Mouse (Mus musculus) layer of hippocampus, postnatal 36 days (tissue): ENCODE measurements around the gene M1ap. TPM values are rescaled to one million over a fixed set of nuclear protein-coding genes. Genes with fewer than 3 reads are reported as not detected.
A peak's percentile ranks its signal among the peaks of the same experiment; 100 is the strongest.

ENCODE experiments used
- DNase-seq, 2 experiments: peaks; one replicate each; pipeline ENCODE4 v3.0.0; 2022
- total RNA-seq, 2 experiments: library from RNA; stranded (reverse); gene quantifications; 2 replicates each; pipeline ENCODE4 v1.2.3; 2021

The M1ap gene
- total RNA-seq, 2 experiments from 2014 or later = not detected

GRCm38 (mm10) chr6:82939167-82939912, 7.4 kb upstream of the M1ap start, which contains the start of gene Sema4f:
Gene Sema4f, minus strand, starts transcription at chr6:82939769.
- peak; percentile 63 to 66 for DNase-seq

GRCm38 (mm10) chr6:82940765-82941164, 5.9 kb upstream of the M1ap start:
- no peak for DNase-seq

DNA sequence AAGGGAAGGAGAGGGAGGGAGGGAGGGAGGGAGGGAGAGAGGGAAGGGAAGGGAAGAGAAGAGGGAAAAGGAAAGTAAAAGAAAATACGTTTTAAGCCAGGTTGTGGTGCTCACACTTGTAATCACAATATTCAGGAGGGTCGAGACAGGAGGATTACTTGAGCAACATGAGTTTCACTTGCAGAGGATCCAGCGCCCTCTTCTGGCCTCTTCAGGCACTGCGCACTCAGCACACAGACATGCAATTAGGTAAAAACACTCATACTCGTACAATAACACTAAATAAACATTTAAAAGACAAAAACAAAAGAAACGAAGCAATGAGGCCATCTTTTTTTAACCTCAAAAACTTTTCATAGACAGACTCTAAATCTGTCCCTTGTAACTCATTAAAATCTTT, 952 bp upstream of the M1ap start:
- no peak for DNase-seq

GRCm38 (mm10) chr6:82956553-82957251, 10.0 kb downstream of the M1ap start:
- no peak for DNase-seq

GRCm38 (mm10) chr6:82961664-82962063, 15.0 kb downstream of the M1ap start:
- DNase-seq = no peak

DNA sequence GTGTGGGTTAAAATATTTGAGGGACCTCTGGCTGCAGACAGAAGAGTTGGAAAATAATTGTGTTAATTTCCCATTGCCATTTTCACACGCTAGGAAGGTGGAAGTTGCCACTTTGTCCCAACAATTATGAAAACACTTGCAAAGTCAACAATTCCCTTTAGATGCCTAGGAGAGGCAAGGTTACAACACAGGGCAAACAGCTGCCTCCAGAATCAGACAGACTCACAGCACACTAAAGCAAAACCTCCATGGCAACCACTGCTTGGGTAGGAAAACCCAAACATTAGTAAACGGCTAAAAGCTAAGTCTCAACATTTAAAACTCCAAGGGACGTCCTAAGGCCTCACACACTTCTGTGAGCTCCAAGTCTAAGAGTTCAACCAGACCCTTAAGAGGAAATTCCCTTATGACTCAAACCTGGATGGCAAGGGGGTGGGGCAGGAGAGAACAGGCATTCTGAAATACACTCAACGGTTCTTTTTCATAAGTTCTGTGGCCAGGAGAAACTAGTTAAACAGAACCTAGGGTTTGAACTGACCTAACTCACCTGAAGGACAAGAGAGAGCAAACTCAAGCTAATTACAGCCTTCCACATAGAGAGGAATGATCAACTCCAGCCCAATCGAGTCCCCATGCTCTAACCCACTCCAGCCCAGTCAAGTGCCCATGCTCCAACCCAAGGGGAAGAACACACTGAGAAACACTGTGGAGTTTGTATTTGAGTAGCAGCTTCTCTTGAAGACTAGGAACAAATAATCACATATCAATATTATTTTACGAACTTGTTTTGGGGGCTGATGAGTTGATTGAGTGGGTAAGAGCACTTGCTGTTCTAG, 22.8 kb downstream of the M1ap start:
- no peak for DNase-seq

DNA sequence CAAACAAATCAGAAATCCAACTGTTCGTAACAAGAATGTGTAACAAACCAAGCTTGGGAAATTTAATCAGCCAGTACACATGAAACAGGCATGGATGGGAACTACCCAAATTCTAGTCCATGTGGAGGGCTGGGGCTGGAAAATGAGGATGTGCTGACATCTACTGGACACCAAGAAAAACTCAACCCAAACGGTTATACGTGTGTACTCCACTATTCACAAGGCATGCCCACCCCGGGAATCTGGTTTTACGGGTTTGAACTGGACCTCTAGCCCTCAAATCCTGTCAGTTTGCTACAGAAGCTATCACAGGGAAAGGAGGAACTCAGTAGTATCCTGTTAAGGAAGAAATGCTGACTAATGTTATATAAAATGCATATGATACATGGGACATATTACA, 24.3 kb downstream of the M1ap start:
- peak; percentile 40 to 65 for DNase-seq

GRCm38 (mm10) chr6:82987411-82987971, 40.8 kb downstream of the M1ap start:
- no peak for DNase-seq

- DNase-seq = no peak
Observed at GRCm38 (mm10) chr6:82993696-82994095, 47.0 kb downstream of the M1ap start.

DNA sequence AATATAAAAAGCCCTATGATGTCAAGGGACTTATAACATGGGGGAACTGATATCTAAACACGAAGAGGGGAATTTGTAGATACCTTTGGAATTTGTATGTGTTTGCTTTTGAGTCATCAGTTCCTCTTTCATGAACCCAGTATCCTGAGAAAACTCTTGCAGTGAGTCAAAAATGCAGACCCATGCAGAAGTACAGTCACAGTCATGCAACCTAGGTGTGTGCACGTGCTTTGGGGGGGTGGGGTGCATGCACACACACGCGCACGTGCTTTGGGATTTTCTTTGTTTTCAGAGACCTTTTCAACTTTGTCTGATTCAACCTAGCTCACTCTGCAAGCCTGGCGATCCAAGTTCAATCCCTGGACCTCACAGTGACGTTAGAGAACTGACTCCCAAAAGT, 47.7 kb downstream of the M1ap start:
- no peak for DNase-seq

DNA sequence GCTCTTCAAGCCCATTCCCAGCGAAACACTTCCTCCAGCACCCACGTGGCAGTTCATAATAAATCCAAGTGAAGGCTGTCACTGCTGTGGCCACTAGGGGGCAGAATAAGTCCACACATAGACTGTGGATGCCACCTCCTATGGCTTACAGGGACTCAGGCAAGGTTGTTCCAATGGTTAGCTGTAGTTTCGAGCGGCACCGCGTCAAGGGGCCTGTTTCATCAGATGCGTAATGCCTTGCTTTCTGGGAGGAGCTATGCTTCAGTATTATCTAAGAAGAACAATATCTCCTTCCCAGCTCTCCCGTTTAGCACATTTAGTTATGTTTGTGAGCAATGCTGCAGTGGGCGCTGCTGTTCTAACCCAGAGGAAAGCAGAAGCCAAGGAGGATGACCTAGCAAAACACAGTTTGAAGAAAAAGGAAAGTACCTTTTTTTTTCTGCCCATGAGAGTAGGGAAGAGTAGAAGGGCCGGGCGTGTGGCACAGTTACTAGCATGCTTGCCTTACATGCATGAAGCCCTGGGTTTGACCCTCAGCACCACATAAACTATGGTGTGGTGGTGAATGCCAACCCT, 50.1 kb downstream of the M1ap start:
- peak; percentile 88 to 90 for DNase-seq

- DNase-seq = peak; percentile 11 to 25
Observed at GRCm38 (mm10) chr6:82997511-82998102, 50.9 kb downstream of the M1ap start.

DNA sequence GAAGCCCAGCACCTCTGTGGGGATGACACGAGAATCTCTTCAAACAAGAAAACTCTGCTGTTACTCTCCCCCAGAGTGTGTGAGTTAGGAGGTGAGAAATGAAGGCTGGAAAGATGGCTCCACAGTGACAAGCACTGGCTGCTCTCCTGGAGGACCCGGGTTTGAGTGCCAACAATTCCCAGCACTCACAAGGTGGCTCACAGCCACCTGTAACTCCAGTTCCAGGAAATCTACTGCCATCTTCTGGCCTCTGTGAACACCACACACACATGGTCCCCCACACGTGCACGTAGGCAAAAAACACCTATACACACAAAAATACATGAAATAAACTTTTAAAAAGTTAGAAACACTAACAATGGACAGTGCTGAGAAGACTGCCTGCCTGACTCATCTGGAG, 51.6 kb downstream of the M1ap start:
- no peak for DNase-seq

DNA sequence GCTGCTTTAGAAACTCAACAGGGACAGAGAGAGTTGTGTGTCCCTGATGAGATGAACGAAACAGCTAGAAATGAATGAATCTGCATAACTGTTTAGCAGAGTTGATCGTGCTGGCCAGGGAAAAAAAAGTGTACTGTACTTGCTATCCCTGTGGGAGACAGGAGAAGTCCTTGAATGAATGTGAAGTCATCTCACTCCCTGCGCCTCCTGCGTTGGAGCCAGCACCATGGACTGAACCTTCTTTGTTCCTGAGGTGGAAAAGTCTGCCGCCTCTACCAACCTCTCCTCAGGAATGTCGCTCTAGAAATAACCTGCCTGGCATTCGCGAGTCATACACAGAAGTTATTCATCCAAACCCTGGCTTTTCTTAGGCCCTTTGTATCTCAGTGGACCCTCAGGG, 53.3 kb downstream of the M1ap start:
- no peak for DNase-seq

GRCm38 (mm10) chr6:83003082-83003481, 56.4 kb downstream of the M1ap start:
- DNase-seq = no peak

GRCm38 (mm10) chr6:83003850-83004249, 57.1 kb downstream of the M1ap start:
- no peak for DNase-seq

GRCm38 (mm10) chr6:83004309-83004708, 57.6 kb downstream of the M1ap start:
- no peak for DNase-seq

DNA sequence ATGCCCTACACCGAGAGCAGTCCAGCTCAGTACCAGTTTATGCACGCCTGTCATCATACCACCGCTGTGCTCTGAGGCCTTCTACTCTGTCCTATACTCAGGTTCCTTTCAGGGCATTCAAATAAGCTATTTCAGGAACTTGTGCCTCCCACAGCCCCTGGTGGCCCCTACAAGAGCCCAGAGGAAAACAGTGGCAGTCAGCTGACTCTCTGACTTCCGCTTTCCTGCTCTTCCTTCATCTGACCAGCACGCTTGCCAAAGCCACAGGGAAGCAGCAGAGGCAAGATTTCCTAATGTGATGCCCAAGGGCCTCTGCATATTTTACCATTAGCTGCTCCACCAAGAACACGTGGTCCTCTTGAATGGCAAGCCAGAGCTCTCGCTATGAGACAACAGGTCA, 58.2 kb downstream of the M1ap start:
- DNase-seq = no peak

- no peak for DNase-seq
Observed at GRCm38 (mm10) chr6:83005444-83006011, 58.8 kb downstream of the M1ap start.

DNA sequence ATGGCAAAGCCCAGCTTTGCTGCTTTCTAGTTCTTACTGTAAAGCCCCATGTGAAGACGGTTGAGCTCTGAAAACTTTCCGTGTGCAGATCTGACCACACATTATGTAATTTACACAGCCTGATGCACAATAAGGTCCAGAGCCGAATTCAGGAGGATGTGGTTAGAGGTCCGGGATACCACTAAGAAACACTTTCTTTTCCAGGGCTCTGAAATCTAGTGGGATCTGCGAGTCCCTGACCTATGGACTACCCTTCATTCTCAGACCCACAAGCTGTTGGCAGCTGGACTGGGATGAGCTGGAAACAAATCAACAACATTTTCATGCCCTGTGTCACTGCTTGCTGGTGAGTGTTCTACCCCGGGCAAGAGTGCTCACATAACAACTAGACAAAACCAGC, 59.4 kb downstream of the M1ap start:
- no peak for DNase-seq

- no peak for DNase-seq
Observed at GRCm38 (mm10) chr6:83008659-83009058, 62.0 kb downstream of the M1ap start.

DNA sequence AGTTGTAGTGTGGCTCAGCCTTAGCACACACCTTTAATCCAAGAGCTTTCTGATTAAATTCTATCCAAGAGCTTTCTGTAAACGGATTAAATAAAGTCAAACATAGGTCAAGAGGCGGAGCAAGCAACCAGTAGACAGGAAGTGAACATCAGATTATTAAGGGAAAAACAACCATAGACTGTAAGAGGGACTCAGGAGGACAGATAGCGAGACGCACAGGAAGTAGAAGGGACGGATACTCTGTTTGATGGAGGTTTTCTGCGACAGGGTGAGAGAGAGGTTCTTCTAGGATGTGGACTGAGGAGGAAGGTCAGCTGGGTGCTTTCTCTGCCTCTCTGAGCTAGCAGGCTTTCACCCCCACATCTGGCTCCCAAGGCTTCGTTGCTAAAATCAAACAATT, 63.3 kb downstream of the M1ap start:
- no peak for DNase-seq
